Mouse (Mus musculus) frontal cortex, postnatal 14 days (tissue): ENCODE results near the gene Snorc.

Experiments used
- DNase-seq, 2 experiments: peaks; one replicate each; pipeline ENCODE4 v3.0.0; 2022; ENCODE audit warnings: low spot score in 2 of 2

Gene Snorc

GRCm38 (mm10) chr1:87510166-87510691 is 40.2 kb downstream of the Snorc start:
- no peak for DNase-seq

GRCm38 (mm10) chr1:87510845-87511244 is 40.8 kb downstream of the Snorc start:
- DNase-seq = no peak

GRCm38 (mm10) chr1:87520467-87520866 is 50.4 kb downstream of the Snorc start:
- DNase-seq = no peak

GRCm38 (mm10) chr1:87521523-87521922 is 51.5 kb downstream of the Snorc start:
- no peak for DNase-seq

- no peak for DNase-seq
These were observed 55.0 kb downstream of the Snorc start for GRCm38 (mm10) chr1:87525041-87525440.
